Mouse (Mus musculus): ENCODE measurements around the gene Mrpl51.

DNA sequence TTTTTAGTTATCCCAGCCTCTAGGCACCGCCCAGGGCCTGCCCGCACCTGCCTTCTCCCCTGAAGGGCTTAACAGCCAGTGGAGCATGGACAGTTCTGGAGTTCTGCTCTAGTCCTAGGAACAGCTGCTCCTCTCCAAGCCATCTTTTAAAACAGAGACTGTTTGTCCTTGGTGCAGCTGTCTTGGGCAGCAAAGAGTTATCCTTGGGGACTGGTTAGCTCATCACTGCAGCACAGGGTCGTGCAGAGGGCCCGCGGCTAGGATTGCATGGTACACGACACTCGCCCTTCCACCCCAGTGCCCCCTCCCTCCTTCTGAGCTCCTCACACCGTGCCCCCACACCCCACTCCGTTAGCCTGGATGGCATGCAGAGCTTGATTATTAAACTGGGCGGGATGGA, 44.3 kb upstream of the Mrpl51 start:
- TF ChIP-seq EP300 (IDR thresholded peaks at IDR 0.05) (no peak), CTCF (IDR thresholded peaks at IDR 0.05) (no peak)
